Mouse (Mus musculus): ENCODE data around the gene Gnat1. TPM values are rescaled to one million over a fixed set of nuclear protein-coding genes. Genes with fewer than 3 reads are reported as not detected.

The Gnat1 gene
- polyA plus RNA-seq, 1 experiment from 2014 or later, result 1.4 TPM

- Histone ChIP-seq H3K36me3 (ENCODE audit: control insufficient read depth, insufficient read depth, low read length) (no peaks in the 10 kb centered on the region), H3K9me3 (ENCODE audit: control insufficient read depth, low read length) (no peaks in the 10 kb centered on the region), H3K27me3 (ENCODE audit: control insufficient read depth, insufficient read depth, low read length) (no peaks in the 10 kb centered on the region), H3K9ac (ENCODE audit: low read length) (no peak overlapping the region), H3K27ac (ENCODE audit: low read depth, low read length) (no peak overlapping the region), H3K4me1 (ENCODE audit: control insufficient read depth, insufficient read depth, low read length) (peaks cover 11% of the 10 kb centered on the region), H3K4me2 (no peak overlapping the region), H3K4me3 (ENCODE audit: low read depth, low read length) (no peak overlapping the region)
- 74% methylated on average over 3 of the region's 3 CpGs for WGBS
- DNase-seq (ENCODE audit: low spot score, missing footprints) (no peak), ATAC-seq (ENCODE audit: low FRiP score) (no peak)
Observed at GRCm38 (mm10) chr9:107648767-107649166, 30.7 kb downstream of the Gnat1 start.

GRCm38 (mm10) chr9:107646975-107647374 is 32.5 kb downstream of the Gnat1 start:
- Histone ChIP-seq H3K9me3 (ENCODE audit: control insufficient read depth, low read length) (no peaks in the 10 kb centered on the region), H3K36me3 (ENCODE audit: control insufficient read depth, insufficient read depth, low read length) (no peaks in the 10 kb centered on the region), H3K4me1 (ENCODE audit: control insufficient read depth, insufficient read depth, low read length) (peaks cover 11% of the 10 kb centered on the region), H3K27me3 (ENCODE audit: control insufficient read depth, insufficient read depth, low read length) (no peaks in the 10 kb centered on the region), H3K4me3 (ENCODE audit: low read depth, low read length) (no peak overlapping the region), H3K9ac (ENCODE audit: low read length) (no peak overlapping the region), H3K4me2 (no peak overlapping the region), H3K27ac (ENCODE audit: low read depth, low read length) (no peak overlapping the region)
- DNase-seq (ENCODE audit: low spot score, missing footprints) (peak; percentile 89), ATAC-seq (ENCODE audit: low FRiP score) (no peak)
- WGBS, result 81% methylated on average over 6 of the region's 6 CpGs

- H3K9me3 ChIP-seq (ENCODE audit: control insufficient read depth, low read length), result no peaks in the 10 kb centered on the region
- WGBS, result 8% methylated on average over 5 of the region's 5 CpGs
- peak; percentile 70 for ATAC-seq (ENCODE audit: low FRiP score)
- H3K27me3 ChIP-seq (ENCODE audit: control insufficient read depth, insufficient read depth, low read length), result no peaks in the 10 kb centered on the region
- H3K9ac ChIP-seq (ENCODE audit: low read length), result peak overlapping the region; percentile 10; the same call in 1 of the 2 replicates
- no peak overlapping the region for H3K4me2 ChIP-seq
- no peak overlapping the region for H3K4me3 ChIP-seq (ENCODE audit: low read depth, low read length)
- peak; percentile 99 for DNase-seq (ENCODE audit: low spot score, missing footprints)
- no peak overlapping the region for H3K27ac ChIP-seq (ENCODE audit: low read depth, low read length)
- H3K36me3 ChIP-seq (ENCODE audit: control insufficient read depth, insufficient read depth, low read length), result no peaks in the 10 kb centered on the region
- H3K4me1 ChIP-seq (ENCODE audit: control insufficient read depth, insufficient read depth, low read length), result peaks cover 19% of the 10 kb centered on the region
Observed at GRCm38 (mm10) chr9:107645577-107645976, 33.9 kb downstream of the Gnat1 start.

GRCm38 (mm10) chr9:107645153-107645510 is 34.4 kb downstream of the Gnat1 start:
- no peak overlapping the region for H3K4me3 ChIP-seq (ENCODE audit: low read depth, low read length)
- no peaks in the 10 kb centered on the region for H3K36me3 ChIP-seq (ENCODE audit: control insufficient read depth, insufficient read depth, low read length)
- peaks cover 21% of the 10 kb centered on the region for H3K4me1 ChIP-seq (ENCODE audit: control insufficient read depth, insufficient read depth, low read length)
- no peaks in the 10 kb centered on the region for H3K9me3 ChIP-seq (ENCODE audit: control insufficient read depth, low read length)
- H3K27me3 ChIP-seq (ENCODE audit: control insufficient read depth, insufficient read depth, low read length), result no peaks in the 10 kb centered on the region
- ATAC-seq (ENCODE audit: low FRiP score) (0 out of 2 replicates have a peak, but pooled peaks have one; percentile 10), DNase-seq (ENCODE audit: low spot score, missing footprints) (no peak)
- H3K27ac ChIP-seq (ENCODE audit: low read depth, low read length), result no peak overlapping the region
- peak overlapping the region; percentile 64 for H3K9ac ChIP-seq (ENCODE audit: low read length)
- WGBS, result 56% methylated on average over 7 of the region's 7 CpGs
- H3K4me2 ChIP-seq, result no peak overlapping the region

- Histone ChIP-seq H3K27ac (ENCODE audit: low read depth, low read length) (peak overlapping the region; percentile 44; the same call in 1 of the 2 replicates), H3K4me3 (ENCODE audit: low read depth, low read length) (peak overlapping the region; percentile 27), H3K4me2 (peak overlapping the region; percentile 60), H3K36me3 (ENCODE audit: control insufficient read depth, insufficient read depth, low read length) (no peaks in the 10 kb centered on the region), H3K9ac (ENCODE audit: low read length) (peak overlapping the region; percentile 73), H3K9me3 (ENCODE audit: control insufficient read depth, low read length) (no peaks in the 10 kb centered on the region), H3K4me1 (ENCODE audit: control insufficient read depth, insufficient read depth, low read length) (peaks cover 23% of the 10 kb centered on the region), H3K27me3 (ENCODE audit: control insufficient read depth, insufficient read depth, low read length) (no peaks in the 10 kb centered on the region)
- 6% methylated on average over 35 of the region's 35 CpGs for WGBS
- ATAC-seq (ENCODE audit: low FRiP score), result peak; percentile 79; the same call in 1 of the 2 replicates
- peak; percentile 99 for DNase-seq (ENCODE audit: low spot score, missing footprints)
Observed at GRCm38 (mm10) chr9:107644495-107645152, 34.9 kb downstream of the Gnat1 start.

GRCm38 (mm10) chr9:107643544-107644214 is 35.8 kb downstream of the Gnat1 start:
- H3K9ac ChIP-seq (ENCODE audit: low read length), result peak overlapping the region; percentile 73; the same call in 1 of the 2 replicates
- H3K36me3 ChIP-seq (ENCODE audit: control insufficient read depth, insufficient read depth, low read length), result no peaks in the 10 kb centered on the region
- H3K27ac ChIP-seq (ENCODE audit: low read depth, low read length), result no peak overlapping the region
- WGBS, result 93% methylated on average over 13 of the region's 13 CpGs
- H3K4me3 ChIP-seq (ENCODE audit: low read depth, low read length), result no peak overlapping the region; the same call in 1 of the 2 replicates
- no peaks in the 10 kb centered on the region for H3K9me3 ChIP-seq (ENCODE audit: control insufficient read depth, low read length)
- peaks cover 23% of the 10 kb centered on the region for H3K4me1 ChIP-seq (ENCODE audit: control insufficient read depth, insufficient read depth, low read length)
- DNase-seq (ENCODE audit: low spot score, missing footprints) (no peak), ATAC-seq (ENCODE audit: low FRiP score) (no peak)
- no peaks in the 10 kb centered on the region for H3K27me3 ChIP-seq (ENCODE audit: control insufficient read depth, insufficient read depth, low read length)
- no peak overlapping the region; the same call in 1 of the 2 replicates for H3K4me2 ChIP-seq

- WGBS, result 42% methylated on average over 8 of the region's 8 CpGs
- H3K4me3 ChIP-seq (ENCODE audit: low read depth, low read length), result no peak overlapping the region
- no peak for DNase-seq (ENCODE audit: low spot score, missing footprints)
- H3K9ac ChIP-seq (ENCODE audit: low read length), result no peak overlapping the region
- no peaks in the 10 kb centered on the region for H3K36me3 ChIP-seq (ENCODE audit: control insufficient read depth, insufficient read depth, low read length)
- no peak overlapping the region for H3K27ac ChIP-seq (ENCODE audit: low read depth, low read length)
- ATAC-seq (ENCODE audit: low FRiP score), result no peak
- H3K27me3 ChIP-seq (ENCODE audit: control insufficient read depth, insufficient read depth, low read length), result no peaks in the 10 kb centered on the region
- H3K4me2 ChIP-seq, result no peak overlapping the region
- H3K9me3 ChIP-seq (ENCODE audit: control insufficient read depth, low read length), result no peaks in the 10 kb centered on the region
- H3K4me1 ChIP-seq (ENCODE audit: control insufficient read depth, insufficient read depth, low read length), result peaks cover 36% of the 10 kb centered on the region
Observed at GRCm38 (mm10) chr9:107641666-107642065, 37.8 kb downstream of the Gnat1 start.

- H3K27me3 ChIP-seq (ENCODE audit: control insufficient read depth, insufficient read depth, low read length), result no peaks in the 10 kb centered on the region
- no peak overlapping the region for H3K4me3 ChIP-seq (ENCODE audit: low read depth, low read length)
- no peak for ATAC-seq (ENCODE audit: low FRiP score)
- DNase-seq (ENCODE audit: low spot score, missing footprints), result no peak
- H3K4me1 ChIP-seq (ENCODE audit: control insufficient read depth, insufficient read depth, low read length), result peaks cover 42% of the 10 kb centered on the region
- peak overlapping the region; percentile 31; the same call in 1 of the 2 replicates for H3K9ac ChIP-seq (ENCODE audit: low read length)
- H3K27ac ChIP-seq (ENCODE audit: low read depth, low read length), result peak overlapping the region; percentile 51
- no peak overlapping the region for H3K4me2 ChIP-seq
- WGBS, result 29% methylated on average over 8 of the region's 8 CpGs
- H3K9me3 ChIP-seq (ENCODE audit: control insufficient read depth, low read length), result no peaks in the 10 kb centered on the region
- H3K36me3 ChIP-seq (ENCODE audit: control insufficient read depth, insufficient read depth, low read length), result no peaks in the 10 kb centered on the region
Observed at GRCm38 (mm10) chr9:107640257-107640772, 39.2 kb downstream of the Gnat1 start.

- Histone ChIP-seq H3K4me1 (ENCODE audit: control insufficient read depth, insufficient read depth, low read length) (peaks cover 45% of the 10 kb centered on the region), H3K4me2 (peak overlapping the region; percentile 38), H3K36me3 (ENCODE audit: control insufficient read depth, insufficient read depth, low read length) (no peaks in the 10 kb centered on the region), H3K9ac (ENCODE audit: low read length) (peak overlapping the region; percentile 37), H3K27ac (ENCODE audit: low read depth, low read length) (peak overlapping the region; percentile 92), H3K27me3 (ENCODE audit: control insufficient read depth, insufficient read depth, low read length) (no peaks in the 10 kb centered on the region), H3K9me3 (ENCODE audit: control insufficient read depth, low read length) (no peaks in the 10 kb centered on the region), H3K4me3 (ENCODE audit: low read depth, low read length) (0 out of 2 replicates have a peak overlapping the region, but pooled peaks have one; percentile 0)
- DNase-seq (ENCODE audit: low spot score, missing footprints) (peak; percentile 97), ATAC-seq (ENCODE audit: low FRiP score) (peak; percentile 76)
- 9% methylated on average over 7 of the region's 7 CpGs for WGBS
Observed at GRCm38 (mm10) chr9:107637070-107637469, 42.4 kb downstream of the Gnat1 start.

All from midbrain, embryonic 11.5 days (tissue).